17 mouse cellular contexts compared by ENCODE assay signal in genomic region chr17:34083104-34083503, GRCm38 (mm10). TPM values are rescaled to one million over a fixed set of nuclear protein-coding genes. Genes with fewer than 3 reads are reported as not detected.
DNase-seq lines count a peak whose midpoint lies in the region; ATAC-seq lines count a peak whose summit lies in the region.
"Had no signal": no experiment of that assay in that cellular context is flagged by ENCODE, and none has a peak within 500 bp of the region (broad histone marks: within the 10 kb centered on the region; RNA-seq: fewer than 3 reads in every experiment).

No protein-coding gene starts in this region.

- no peak overlapping the region for H3K27ac ChIP-seq in limb, embryonic 12.5 days
- no peak overlapping the region for H3K27ac ChIP-seq in limb, embryonic 10.5 days
- no peak overlapping the region for H3K27ac ChIP-seq in embryonic facial prominence, embryonic 12.5 days
- H3K27ac ChIP-seq in midbrain, embryonic 16.5 days (ENCODE audit: low read length): no peak overlapping the region
- H3K27ac ChIP-seq: heart, embryonic 13.5 days; macrophage had no signal

- no peak overlapping the region for H3K4me3 ChIP-seq in limb, embryonic 12.5 days (replicated peaks)
- no peak overlapping the region for H3K4me3 ChIP-seq in limb, embryonic 10.5 days
- no peak overlapping the region for H3K4me3 ChIP-seq in embryonic facial prominence, embryonic 12.5 days
- H3K4me3 ChIP-seq in midbrain, embryonic 16.5 days (ENCODE audit: low read depth, low read length): no peak overlapping the region
- H3K4me3 ChIP-seq: heart, embryonic 13.5 days had no signal

- ATAC-seq in limb, embryonic 12.5 days (ENCODE audit: insufficient number of reproducible peaks, insufficient read depth, low FRiP score, low TSS enrichment, low read depth): no peak
- ATAC-seq in embryonic facial prominence, embryonic 12.5 days (ENCODE audit: insufficient number of reproducible peaks, insufficient read depth, low FRiP score, low TSS enrichment): no peak
- no peak for ATAC-seq in midbrain, embryonic 16.5 days

- H3K4me1 ChIP-seq in limb, embryonic 12.5 days (replicated peaks): peaks cover 9% of the 10 kb centered on the region
- peaks cover 3% of the 10 kb centered on the region; the same call in 1 of the 2 replicates for H3K4me1 ChIP-seq in limb, embryonic 10.5 days
- H3K4me1 ChIP-seq in embryonic facial prominence, embryonic 12.5 days: 0 out of 2 replicates have a peak, but pooled peaks cover 6% of the 10 kb centered on the region
- no peaks in the 10 kb centered on the region; the same call in 1 of the 2 replicates for H3K4me1 ChIP-seq in midbrain, embryonic 16.5 days (ENCODE audit: control insufficient read depth, insufficient read depth, low read length)
- H3K4me1 ChIP-seq: heart, embryonic 13.5 days had no signal

- DNase-seq in embryo, embryonic 10.5 days (ENCODE audit: low spot score): peak; percentile 44
- no peak for DNase-seq in embryo, embryonic 9.5 days (ENCODE audit: extremely low spot score)
- no peak for DNase-seq in limb, embryonic 10.5 days (ENCODE audit: low spot score)
- DNase-seq in yolk sac, embryonic 10.5 days (ENCODE audit: low spot score): no peak
- no peak for DNase-seq in c-Kit-positive CD71-positive TER-119-positive erythroid progenitor cells, embryonic 14.5 days (ENCODE audit: low spot score)
- DNase-seq: cerebellum, adult 11 months; cerebellum, postnatal 36 days; kidney, adult 18-20 months; kidney, postnatal 14 days; lung, embryonic 14.5 days; right cerebral cortex, postnatal 4 days; thymus, adult 18-20 months had no signal

- WGBS in limb, embryonic 12.5 days: 11% methylated on average over 8 of the region's 8 CpGs
- WGBS in limb, embryonic 10.5 days: 12% methylated on average over 8 of the region's 8 CpGs
- WGBS in embryonic facial prominence, embryonic 12.5 days: 8% methylated on average over 8 of the region's 8 CpGs
- 2% methylated on average over 8 of the region's 8 CpGs for WGBS in midbrain, embryonic 16.5 days

- no peaks in the 10 kb centered on the region for H3K36me3 ChIP-seq in limb, embryonic 12.5 days
- H3K36me3 ChIP-seq in limb, embryonic 10.5 days: no peaks in the 10 kb centered on the region
- H3K36me3 ChIP-seq in embryonic facial prominence, embryonic 12.5 days: no peaks in the 10 kb centered on the region
- no peaks in the 10 kb centered on the region for H3K36me3 ChIP-seq in midbrain, embryonic 16.5 days (ENCODE audit: control insufficient read depth, insufficient read depth, low read length)
- H3K36me3 ChIP-seq: heart, embryonic 13.5 days had no signal

- no peaks in the 10 kb centered on the region for H3K9me3 ChIP-seq in limb, embryonic 12.5 days
- no peaks in the 10 kb centered on the region for H3K9me3 ChIP-seq in limb, embryonic 10.5 days (replicated peaks)
- no peaks in the 10 kb centered on the region for H3K9me3 ChIP-seq in embryonic facial prominence, embryonic 12.5 days
- H3K9me3 ChIP-seq in midbrain, embryonic 16.5 days (replicated peaks; ENCODE audit: control insufficient read depth, low read length, poor library complexity, severe bottlenecking): no peaks in the 10 kb centered on the region
- H3K9me3 ChIP-seq: heart, embryonic 13.5 days had no signal

- no peak overlapping the region for H3K9ac ChIP-seq in limb, embryonic 12.5 days (replicated peaks)
- H3K9ac ChIP-seq in embryonic facial prominence, embryonic 12.5 days: 0 out of 2 replicates have a peak overlapping the region, but pooled peaks have one; percentile 30
- 0 out of 2 replicates have a peak overlapping the region, but pooled peaks have one; percentile 10 for H3K9ac ChIP-seq in midbrain, embryonic 16.5 days (ENCODE audit: low read depth, low read length)
- H3K9ac ChIP-seq: heart, embryonic 13.5 days; lung, embryonic 14.5 days had no signal

- peaks cover 5% of the 10 kb centered on the region; the same call in 1 of the 2 replicates for H3K27me3 ChIP-seq in limb, embryonic 12.5 days
- peaks cover 15% of the 10 kb centered on the region; the same call in 1 of the 2 replicates for H3K27me3 ChIP-seq in limb, embryonic 10.5 days (ENCODE audit: low read depth, poor library complexity, severe bottlenecking)
- no peaks in the 10 kb centered on the region for H3K27me3 ChIP-seq in embryonic facial prominence, embryonic 12.5 days
- H3K27me3 ChIP-seq in midbrain, embryonic 16.5 days (ENCODE audit: control insufficient read depth, insufficient read depth, low read depth, low read length): no peaks in the 10 kb centered on the region

- H3K4me2 ChIP-seq in limb, embryonic 12.5 days: peak overlapping the region; percentile 13; the same call in 1 of the 2 replicates
- H3K4me2 ChIP-seq in embryonic facial prominence, embryonic 12.5 days (replicated peaks): no peak overlapping the region
- peak overlapping the region; percentile 6; the same call in 1 of the 2 replicates for H3K4me2 ChIP-seq in midbrain, embryonic 16.5 days (ENCODE audit: low read length)
- H3K4me2 ChIP-seq: heart, embryonic 13.5 days; lung, embryonic 14.5 days had no signal

RNA-seq across cellular contexts. Expression of gene H2-Oa, which starts 9.0 kb away (rescaled TPM):
- polyA plus RNA-seq in limb, embryonic 12.5 days (2016; fragmentation: Nextera tagmentation; extraction: Ambion mirVana): 0.71 and 0.86 TPM in 2 replicates
- polyA plus RNA-seq in limb, embryonic 10.5 days (2016; fragmentation: Nextera tagmentation; extraction: Ambion mirVana): 0.31 and 0.66 TPM in 2 replicates
- 0.43 and 0.48 TPM in 2 replicates for polyA plus RNA-seq in embryonic facial prominence, embryonic 12.5 days (2016; fragmentation: Nextera tagmentation; extraction: Ambion mirVana)
- 0.16 TPM in 1 of 2 replicates, not detected in the other for polyA plus RNA-seq in midbrain, embryonic 16.5 days (2015; fragmentation: Nextera tagmentation; extraction: Ambion mirVana)

RNA-seq across cellular contexts. Expression of gene H2-DMa, which starts 36.2 kb away (rescaled TPM):
- polyA plus RNA-seq in limb, embryonic 12.5 days (2016; fragmentation: Nextera tagmentation; extraction: Ambion mirVana): 11.1 and 13.2 TPM in 2 replicates
- 4.2 and 5.3 TPM in 2 replicates for polyA plus RNA-seq in limb, embryonic 10.5 days (2016; fragmentation: Nextera tagmentation; extraction: Ambion mirVana)
- polyA plus RNA-seq in embryonic facial prominence, embryonic 12.5 days (2016; fragmentation: Nextera tagmentation; extraction: Ambion mirVana): 12.3 and 16.7 TPM in 2 replicates
- polyA plus RNA-seq in midbrain, embryonic 16.5 days (2015; fragmentation: Nextera tagmentation; extraction: Ambion mirVana): 22.5 and 22.7 TPM in 2 replicates

RNA-seq across cellular contexts. Expression of gene Brd2, which starts 39.3 kb away (rescaled TPM):
- 129 and 134 TPM in 2 replicates for polyA plus RNA-seq in limb, embryonic 12.5 days (2016; fragmentation: Nextera tagmentation; extraction: Ambion mirVana)
- 140 and 145 TPM in 2 replicates for polyA plus RNA-seq in limb, embryonic 10.5 days (2016; fragmentation: Nextera tagmentation; extraction: Ambion mirVana)
- polyA plus RNA-seq in embryonic facial prominence, embryonic 12.5 days (2016; fragmentation: Nextera tagmentation; extraction: Ambion mirVana): 119 and 131 TPM in 2 replicates
- 117 and 126 TPM in 2 replicates for polyA plus RNA-seq in midbrain, embryonic 16.5 days (2015; fragmentation: Nextera tagmentation; extraction: Ambion mirVana)

RNA-seq across cellular contexts. Expression of gene Col11a2, which starts 43.9 kb away (rescaled TPM):
- polyA plus RNA-seq in limb, embryonic 12.5 days (2016; fragmentation: Nextera tagmentation; extraction: Ambion mirVana): 17.5 and 31.9 TPM in 2 replicates
- polyA plus RNA-seq in limb, embryonic 10.5 days (2016; fragmentation: Nextera tagmentation; extraction: Ambion mirVana): 0.43 and 2.5 TPM in 2 replicates
- polyA plus RNA-seq in embryonic facial prominence, embryonic 12.5 days (2016; fragmentation: Nextera tagmentation; extraction: Ambion mirVana): 7.2 and 14.8 TPM in 2 replicates
- polyA plus RNA-seq in midbrain, embryonic 16.5 days (2015; fragmentation: Nextera tagmentation; extraction: Ambion mirVana): 3.6 and 4.4 TPM in 2 replicates

RNA-seq across cellular contexts. Expression of gene Rxrb, which starts 51.5 kb away (rescaled TPM):
- polyA plus RNA-seq in limb, embryonic 12.5 days (2016; fragmentation: Nextera tagmentation; extraction: Ambion mirVana): 64.3 and 64.4 TPM in 2 replicates
- 49.9 and 51.0 TPM in 2 replicates for polyA plus RNA-seq in limb, embryonic 10.5 days (2016; fragmentation: Nextera tagmentation; extraction: Ambion mirVana)
- polyA plus RNA-seq in embryonic facial prominence, embryonic 12.5 days (2016; fragmentation: Nextera tagmentation; extraction: Ambion mirVana): 69.9 and 72.6 TPM in 2 replicates
- 54.0 and 55.9 TPM in 2 replicates for polyA plus RNA-seq in midbrain, embryonic 16.5 days (2015; fragmentation: Nextera tagmentation; extraction: Ambion mirVana)
